Mouse (Mus musculus): ENCODE results near the gene Orc5.
A peak's percentile ranks its signal among the peaks of the same experiment; 100 is the strongest.
"Not testable (repeated sequence)": the region's sequence is repeated elsewhere in the genome, so short reads cannot be mapped to it uniquely, and the experiment has no call there.

The Orc5 gene

DNA sequence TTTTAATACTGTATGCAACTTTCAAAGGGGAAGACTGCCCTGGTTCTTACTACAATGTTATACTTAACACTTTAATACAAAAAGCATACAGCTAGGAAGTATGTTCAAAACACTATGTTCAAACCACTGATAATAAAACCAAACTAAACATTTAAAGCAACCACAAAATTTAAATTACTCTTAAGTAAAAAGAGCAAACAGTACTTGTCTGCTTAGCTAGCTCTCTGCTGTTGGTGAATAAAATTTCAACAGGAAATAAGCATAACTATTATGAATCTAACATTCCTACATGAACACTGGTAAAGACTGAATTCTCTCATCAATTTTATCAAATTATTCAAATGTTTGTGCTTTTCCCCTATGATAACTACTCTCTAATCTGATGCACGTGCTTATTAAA is 13.5 kb downstream of the Orc5 start:
- DNase-seq (ENCODE audit: low read depth) = no peak

DNA sequence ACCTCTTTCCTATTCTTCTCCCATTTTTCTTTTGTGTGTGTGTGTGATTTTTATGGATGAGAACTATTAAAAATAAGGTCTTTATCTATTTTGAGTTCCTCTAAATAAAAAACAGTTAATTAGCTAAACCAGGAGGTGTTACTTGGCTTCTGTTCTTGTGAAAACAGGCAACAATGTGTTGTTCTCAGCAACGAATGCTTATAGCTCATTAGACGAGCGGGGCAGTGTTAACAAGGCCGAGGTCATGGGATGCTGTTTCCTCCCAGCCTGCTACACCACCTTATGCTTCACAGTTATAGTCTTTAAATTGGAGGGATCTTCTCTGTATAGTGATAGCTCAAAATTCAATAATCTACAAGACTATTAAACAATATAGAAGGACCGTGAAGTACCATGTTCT is 17.7 kb downstream of the Orc5 start:
- DNase-seq (ENCODE audit: low read depth) = no peak

DNA sequence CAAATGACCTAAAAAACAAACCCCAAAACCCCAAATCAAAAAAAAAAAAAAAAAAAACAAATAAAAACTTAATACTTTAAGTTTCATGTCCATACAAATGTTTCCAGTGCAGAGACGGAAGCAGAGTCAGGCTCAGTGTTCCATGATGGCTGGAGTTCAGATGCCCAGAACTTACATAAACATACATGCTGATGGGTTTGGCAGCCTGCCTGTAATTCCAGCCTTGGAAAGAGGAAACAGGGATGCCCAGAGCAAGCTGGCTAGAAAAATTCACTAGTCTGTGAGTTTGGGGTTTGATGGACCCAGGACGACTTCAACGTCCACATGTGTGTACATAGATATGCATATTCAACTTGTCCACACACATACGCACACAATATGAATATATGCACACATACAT is 27.6 kb downstream of the Orc5 start:
- no peak for DNase-seq (ENCODE audit: low read depth)

DNA sequence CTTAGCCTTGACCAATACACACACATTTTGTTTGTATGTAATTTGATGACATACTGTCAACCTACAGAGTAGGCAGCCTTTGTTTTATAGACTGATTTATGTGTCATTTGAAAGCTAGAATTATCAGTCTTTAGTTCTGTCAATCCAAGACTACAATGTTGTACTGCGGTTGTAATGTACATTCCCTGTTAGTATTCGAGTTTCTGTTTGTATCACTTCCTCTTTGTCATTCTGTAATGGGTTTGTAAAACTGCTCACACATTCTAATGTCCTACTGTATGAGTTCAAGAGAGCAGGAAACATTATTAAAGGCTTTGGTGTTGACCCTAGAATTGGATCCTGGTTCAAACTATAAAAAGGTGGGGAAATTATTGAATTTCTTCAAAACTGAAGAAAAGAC is 30.5 kb downstream of the Orc5 start:
- no peak for DNase-seq (ENCODE audit: low read depth)

DNA sequence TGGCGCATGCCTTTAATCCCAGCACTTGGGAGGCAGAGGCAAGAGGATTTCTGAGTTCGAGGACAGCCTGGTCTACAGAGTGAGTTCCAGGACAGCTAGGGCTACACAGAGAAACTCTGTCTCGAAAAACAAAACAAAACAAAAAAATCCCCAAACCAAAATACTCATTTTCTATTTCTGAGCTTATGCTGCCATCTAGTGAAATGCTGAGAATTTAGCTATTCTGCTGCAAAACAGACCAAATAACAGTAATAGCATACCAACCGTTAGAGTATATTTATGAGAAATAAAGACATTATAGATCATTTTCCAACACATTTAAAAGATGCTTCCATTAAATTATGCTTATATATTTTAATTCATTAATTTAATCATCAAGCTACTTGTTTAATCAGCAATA is 34.5 kb downstream of the Orc5 start:
- not testable (repeated sequence) for DNase-seq (ENCODE audit: low read depth)

DNA sequence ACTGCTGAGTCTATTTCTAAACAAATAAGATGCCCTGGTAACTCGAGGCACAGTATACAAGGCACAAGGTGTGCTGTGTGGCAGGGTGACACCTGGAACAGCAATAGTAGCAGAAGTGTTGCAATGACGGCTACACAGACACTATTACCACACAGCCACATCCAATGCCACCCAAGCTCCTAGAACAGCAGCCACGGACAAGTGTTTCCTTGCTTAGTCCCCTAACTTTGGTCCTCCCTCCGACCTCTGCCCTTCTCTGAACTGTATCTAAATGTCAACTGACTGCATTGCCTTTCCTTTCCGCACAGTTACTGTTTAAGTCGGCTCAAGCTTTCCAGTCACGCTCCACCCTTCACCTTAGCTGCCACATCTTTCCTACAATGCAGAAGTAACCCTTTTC is 36.0 kb downstream of the Orc5 start:
- DNase-seq (ENCODE audit: low read depth) = not testable (repeated sequence)

DNA sequence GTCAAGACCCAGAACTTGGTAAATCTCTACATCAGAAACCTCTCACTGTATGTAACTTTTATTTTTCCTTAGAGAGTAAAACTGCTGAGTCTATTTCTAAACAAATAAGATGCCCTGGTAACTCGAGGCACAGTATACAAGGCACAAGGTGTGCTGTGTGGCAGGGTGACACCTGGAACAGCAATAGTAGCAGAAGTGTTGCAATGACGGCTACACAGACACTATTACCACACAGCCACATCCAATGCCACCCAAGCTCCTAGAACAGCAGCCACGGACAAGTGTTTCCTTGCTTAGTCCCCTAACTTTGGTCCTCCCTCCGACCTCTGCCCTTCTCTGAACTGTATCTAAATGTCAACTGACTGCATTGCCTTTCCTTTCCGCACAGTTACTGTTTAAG is 37.6 kb downstream of the Orc5 start:
- DNase-seq (ENCODE audit: low read depth) = not testable (repeated sequence)

DNA sequence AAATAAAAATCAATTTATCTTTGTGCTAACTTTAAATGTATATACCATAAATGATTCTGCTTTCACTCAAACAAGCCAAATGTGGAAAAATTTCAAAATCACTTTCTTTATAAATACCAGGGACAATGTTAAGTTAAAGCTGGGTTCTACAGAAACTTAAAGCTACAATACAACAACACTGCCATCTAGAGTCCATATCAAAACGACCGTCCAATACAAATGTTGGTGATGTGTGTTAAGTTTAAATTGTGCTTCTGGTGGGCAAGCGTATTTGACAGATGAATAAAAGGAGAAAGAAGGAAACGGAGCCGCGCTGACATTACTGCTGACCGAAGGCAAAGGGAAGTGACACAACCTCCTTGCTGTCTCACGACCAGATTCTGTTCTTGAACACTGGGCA is 38.4 kb downstream of the Orc5 start:
- peak; percentile 14 for DNase-seq (ENCODE audit: low read depth)

DNA sequence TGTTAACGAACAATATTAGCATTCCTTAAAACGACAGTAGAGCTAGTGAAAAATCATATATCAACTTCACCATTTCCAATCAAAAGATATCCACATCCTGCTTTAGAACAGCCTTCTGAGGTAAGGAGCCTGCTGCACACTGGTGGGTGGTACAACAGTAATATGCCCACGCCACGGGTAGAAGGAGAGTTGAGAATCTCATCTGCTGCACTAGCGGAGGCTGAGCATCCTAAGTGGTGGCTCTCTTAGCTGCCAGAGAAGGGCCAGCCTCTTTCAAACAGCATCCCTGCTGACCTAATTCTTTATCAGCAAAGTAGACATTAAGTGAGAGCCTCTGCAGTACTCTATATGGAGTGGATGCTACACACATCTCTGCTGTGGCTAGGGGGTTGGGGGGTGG is 41.7 kb downstream of the Orc5 start:
- no peak for DNase-seq (ENCODE audit: low read depth)

DNA sequence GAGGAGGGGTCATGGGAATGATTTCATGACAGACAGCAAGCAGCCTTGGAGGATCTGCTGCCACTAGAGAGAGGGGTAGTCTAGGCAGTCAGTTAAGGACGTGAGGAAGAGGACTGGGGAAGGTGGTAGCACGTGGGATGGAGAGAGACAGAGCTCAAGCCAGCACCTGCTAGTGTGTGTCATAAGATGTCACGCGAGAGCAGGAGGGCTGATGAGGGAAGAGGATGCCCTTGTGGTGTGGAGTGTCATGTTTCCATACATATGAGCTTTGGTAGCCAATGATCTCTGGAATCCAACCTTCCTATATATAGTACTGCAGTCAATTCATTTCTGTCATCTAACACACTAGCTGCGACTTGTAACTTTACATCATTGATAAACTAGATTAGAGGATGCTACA is 50.8 kb downstream of the Orc5 start:
- DNase-seq (ENCODE audit: low read depth) = no peak

DNA sequence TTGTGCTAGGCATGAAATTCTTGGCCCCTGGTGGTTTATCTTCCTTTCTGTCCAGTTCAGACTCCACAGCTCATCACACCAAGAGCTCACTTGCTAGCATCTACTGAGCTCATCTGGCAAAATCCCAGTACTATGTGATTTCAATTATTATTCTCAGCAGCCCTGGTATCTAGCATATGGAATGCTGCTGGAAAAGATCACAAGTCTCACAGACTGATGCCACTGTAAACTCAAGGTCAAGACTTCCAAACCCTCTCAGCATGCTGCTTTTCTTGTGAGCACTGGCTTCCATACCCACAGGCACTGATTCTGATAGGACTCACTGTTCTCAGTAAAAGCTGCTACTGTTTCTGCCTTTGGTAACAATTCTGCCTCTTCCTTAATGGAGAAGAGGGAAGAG is 59.1 kb downstream of the Orc5 start:
- no peak for DNase-seq (ENCODE audit: low read depth)

DNA sequence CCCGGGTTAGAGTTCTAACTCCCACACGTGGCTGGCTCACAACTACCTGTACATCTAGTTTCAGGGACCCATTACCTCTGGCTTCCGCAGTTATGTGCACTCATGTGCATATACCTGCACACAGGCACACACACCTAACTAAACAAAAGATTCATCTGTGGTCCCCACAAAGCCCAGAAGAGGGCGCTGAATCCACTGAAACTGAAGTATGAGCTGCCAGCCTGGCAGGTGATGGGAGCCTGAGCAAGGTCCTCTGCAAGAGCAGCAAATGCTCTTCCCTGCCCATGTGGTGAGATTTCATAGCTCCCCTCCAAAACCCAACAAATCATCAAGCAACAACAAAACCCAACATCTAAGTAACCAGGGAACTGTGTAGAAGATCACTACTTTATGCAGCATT is 61.1 kb downstream of the Orc5 start:
- peak; percentile 38 for DNase-seq (ENCODE audit: low read depth)

DNA sequence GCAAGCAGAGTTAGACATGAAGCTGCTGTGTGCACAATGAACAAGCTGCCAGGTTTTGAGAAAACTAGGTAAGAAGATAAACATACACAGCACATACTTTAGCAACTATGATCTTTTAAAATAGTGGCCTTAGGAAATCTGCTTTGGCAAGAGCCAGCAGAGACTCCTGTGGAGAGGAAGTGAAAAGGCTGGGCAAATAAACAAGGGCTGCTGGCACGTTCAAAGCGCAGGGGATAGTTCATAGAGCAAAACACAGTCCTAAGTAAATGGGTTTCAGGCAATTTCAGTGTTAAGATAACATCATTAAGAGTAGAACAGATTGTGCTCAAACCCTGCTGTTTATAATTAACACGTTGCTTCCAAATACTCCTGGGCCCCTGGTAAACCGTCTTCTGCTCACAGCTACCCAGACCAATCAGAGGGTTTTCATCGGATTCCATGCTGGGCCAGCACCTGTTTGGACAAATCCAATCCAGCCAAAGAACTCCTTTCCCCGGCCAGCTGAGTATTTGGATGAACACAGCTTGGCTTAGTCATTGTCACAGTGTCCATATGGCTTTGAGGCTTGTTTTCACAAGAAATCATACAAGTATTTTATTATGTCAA is 63.5 kb downstream of the Orc5 start:
- no peak for DNase-seq (ENCODE audit: low read depth)

DNA sequence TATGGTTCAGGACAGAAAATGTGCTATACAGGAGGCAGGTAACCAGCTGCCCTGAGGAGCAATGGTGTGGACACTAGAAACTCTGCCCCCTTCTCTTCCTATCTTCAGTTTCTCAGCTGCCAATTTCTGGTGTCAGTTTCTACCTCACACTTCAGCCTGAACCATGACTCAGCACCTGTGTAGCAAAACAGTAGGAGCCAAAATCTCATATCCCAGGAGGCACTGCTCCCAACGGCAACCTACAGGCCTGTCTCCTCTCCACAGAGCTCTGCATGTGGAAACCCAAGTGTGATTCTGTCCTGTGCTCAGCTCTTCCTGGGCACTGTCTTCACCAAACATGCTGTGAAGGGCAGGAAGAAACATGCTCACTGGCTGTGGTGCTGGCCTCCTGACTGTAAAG is 64.5 kb downstream of the Orc5 start:
- no peak for DNase-seq (ENCODE audit: low read depth)

DNA sequence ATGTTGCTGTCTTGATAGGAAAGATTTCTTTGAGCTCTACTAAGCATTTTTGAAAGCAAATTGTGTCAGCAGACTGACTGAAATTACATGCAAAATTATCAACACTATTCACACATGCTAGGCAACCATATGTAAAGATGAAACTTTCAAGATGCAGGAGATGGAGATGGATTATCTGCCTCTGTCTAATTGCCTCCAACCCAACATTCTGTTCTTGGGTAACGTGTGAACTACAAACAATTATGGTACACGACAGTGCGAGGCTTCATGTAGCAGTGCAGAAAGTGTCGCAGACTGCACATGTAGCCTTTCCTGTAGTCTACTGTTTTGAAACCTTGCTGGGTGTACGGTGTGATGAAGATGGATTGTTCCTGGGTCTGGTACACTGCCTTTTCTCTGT is 67.7 kb downstream of the Orc5 start:
- no peak for DNase-seq (ENCODE audit: low read depth)

DNA sequence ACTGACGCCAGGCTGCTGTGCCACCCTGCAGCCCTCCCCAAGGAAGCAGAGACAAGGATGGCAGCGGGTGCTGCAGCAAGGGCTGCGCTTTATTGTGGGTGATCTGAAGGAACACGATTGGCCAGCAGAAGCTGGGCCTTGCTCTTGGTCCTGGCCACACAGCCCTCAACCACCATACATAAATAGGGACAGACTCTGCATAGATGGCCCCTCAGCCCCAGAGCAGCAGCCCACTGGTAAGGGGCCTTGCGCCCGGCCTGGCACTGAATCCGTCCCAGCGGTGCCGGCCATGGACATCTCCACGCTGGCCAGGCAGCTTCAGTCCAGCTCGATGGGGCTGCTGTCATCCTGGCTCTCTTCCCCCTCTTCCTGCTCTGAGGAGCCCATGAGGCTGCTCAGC is 77.8 kb downstream of the Orc5 start:
- not testable (repeated sequence) for DNase-seq (ENCODE audit: low read depth)

DNA sequence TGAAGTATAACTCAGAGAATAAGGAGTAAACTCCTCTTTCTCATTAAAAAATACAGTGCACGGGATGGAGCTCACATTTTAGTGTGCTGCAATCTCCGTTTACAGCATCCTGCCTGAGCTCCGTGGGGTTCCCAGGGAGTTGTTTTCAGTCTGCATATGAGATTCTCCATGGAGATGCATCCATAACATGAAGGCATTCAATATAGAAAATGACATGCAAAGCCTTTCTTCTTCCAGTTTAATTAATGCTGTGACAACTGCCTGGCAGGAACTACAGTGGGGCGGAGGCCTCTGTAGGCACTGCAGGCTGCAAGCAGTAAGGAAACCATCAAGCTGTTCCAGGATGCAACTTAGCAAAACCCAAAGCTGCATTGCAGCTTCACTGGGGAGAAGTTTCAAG is 79.0 kb downstream of the Orc5 start:
- DNase-seq (ENCODE audit: low read depth) = no peak

DNA sequence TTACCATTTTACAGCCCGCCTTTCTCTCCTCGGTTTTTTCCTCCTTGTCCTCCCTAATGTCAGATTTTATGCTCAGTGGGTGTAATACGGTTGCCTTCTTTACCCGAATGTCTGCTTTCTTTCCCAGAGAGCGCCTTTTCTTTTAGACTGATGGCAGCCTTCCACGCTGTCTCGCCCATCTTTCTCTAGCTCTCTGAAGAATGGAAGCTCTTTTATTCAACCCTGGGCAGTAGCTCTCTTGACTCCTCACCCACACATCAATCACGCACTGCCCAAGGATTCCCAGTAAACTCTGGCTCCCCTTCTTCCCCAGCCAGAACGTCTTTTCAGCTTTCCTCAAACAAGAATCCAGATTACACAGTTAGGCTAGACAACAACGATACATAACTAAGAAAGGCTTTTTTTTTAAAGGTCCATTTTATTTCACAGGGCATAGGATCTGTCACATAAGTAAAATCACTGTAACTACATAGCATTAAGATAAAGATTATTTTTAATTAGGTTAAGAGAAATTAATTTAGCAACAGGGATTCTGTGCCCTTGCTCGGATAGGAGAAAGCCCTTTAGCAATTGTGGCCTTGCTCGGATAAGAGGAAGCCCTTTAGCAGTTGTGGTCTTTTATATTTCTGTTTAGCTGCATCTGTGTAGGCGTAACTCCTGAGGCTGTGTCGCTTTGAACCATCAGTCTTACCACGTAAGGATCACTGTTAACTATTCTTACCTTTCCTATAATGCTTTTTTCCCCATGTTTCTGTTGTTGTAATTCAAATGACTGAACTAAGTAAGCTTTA is 97.2 kb downstream of the Orc5 start:
- DNase-seq (ENCODE audit: low read depth) = no peak

DNA sequence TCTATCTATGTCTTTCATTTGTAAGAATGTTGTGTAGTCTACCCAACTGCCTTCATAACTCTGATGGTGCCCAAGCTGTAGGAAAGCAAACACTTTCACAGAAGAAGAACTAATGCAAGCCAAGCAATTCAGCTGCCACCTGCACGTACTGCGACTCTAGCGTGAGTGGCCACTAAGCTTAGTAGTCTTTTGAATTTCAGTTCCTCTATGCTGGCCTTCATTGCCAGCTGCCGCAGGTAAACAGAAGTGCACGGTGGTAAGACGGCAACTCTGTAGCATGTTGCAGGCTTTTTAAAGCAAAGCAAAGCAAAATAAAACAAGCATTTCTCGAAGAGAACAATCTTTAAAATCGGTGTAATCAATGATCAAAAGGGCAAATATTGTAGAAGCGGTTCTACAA is 97.8 kb downstream of the Orc5 start:
- DNase-seq (ENCODE audit: low read depth) = no peak

DNA sequence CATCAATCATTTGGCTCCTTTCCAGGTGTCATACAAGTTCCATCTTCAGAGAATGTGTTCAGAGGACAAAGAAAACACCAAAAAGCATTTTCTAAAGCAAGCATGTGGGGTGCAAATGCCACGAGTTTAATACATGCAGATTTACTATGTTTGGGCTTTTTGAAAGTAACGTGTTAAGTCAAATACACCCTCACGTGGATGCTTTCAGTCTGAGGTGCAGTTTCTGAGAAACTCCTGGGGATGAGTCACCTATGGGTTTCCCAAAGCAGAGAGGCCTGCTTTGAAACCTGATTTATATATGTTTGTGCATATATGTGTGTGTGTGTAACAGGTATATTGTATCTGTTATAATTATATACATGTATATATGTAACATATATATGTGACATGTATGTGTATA is 98.5 kb downstream of the Orc5 start:
- DNase-seq (ENCODE audit: low read depth) = no peak

DNA sequence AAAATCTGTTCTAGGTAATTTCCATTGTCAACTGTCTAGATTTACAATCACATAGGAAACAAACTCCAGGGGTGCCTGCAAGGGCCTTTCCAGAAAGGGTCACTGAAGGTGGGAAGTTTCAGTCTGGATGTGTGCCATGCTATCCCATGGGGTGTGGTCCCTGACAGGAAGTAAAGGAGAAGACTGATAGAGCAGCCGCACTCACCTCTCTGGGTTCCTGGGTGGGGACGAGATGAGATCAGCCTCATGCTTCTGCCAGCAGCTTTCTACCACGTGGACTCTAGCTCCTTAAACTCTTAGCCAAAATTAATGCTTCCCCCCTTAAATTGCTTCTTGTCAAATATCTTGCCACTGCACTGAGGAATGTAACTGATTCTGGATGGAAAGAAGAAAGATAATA is 100.7 kb downstream of the Orc5 start:
- no peak for DNase-seq (ENCODE audit: low read depth)
